Mouse (Mus musculus) limb, embryonic 11.5 days (tissue): ENCODE data around the gene Arhgef16. TPM values are rescaled to one million over a fixed set of nuclear protein-coding genes. Genes with fewer than 3 reads are reported as not detected.

Source experiments
- ATAC-seq: fragments of 200-750 bp; cut with Nextera tagmentation; 2 replicates; pipeline ENCODE4 v1.8.0; 2017; ENCODE audit warnings: low read depth; ENCODE audit not compliant: insufficient number of reproducible peaks, low FRiP score, low TSS enrichment
- DNase-seq: peaks from one replicate; pipeline ENCODE4 v3.0.0-alpha.2; 2015; ENCODE audit warnings: low spot score
- H3K27ac ChIP-seq: fragments of 300-500 bp; sonication (generic); replicated peaks from 2 replicates; pipeline ENCODE4 v1.5.1; 2014; ENCODE audit warnings: low read depth, mild to moderate bottlenecking, low read length
- H3K27me3 ChIP-seq: fragments of 300-500 bp; sonication (generic); 2 replicates; pipeline ENCODE4 v1.6.1; 2014; ENCODE audit warnings: mild to moderate bottlenecking, low read length, mixed read lengths; ENCODE audit not compliant: control insufficient read depth, insufficient read depth
- H3K36me3 ChIP-seq: fragments of 300-500 bp; sonication (generic); 2 replicates; pipeline ENCODE4 v1.6.1; 2014; ENCODE audit warnings: mild to moderate bottlenecking, low read length, moderate library complexity, mixed read lengths; ENCODE audit not compliant: control insufficient read depth, insufficient read depth
- H3K4me1 ChIP-seq: fragments of 300-500 bp; sonication (generic); 2 replicates; pipeline ENCODE4 v1.6.1; 2014; ENCODE audit warnings: low read length, mixed read lengths; ENCODE audit not compliant: control insufficient read depth, insufficient read depth
- H3K4me2 ChIP-seq: fragments of 300-500 bp; sonication (generic); 2 replicates; pipeline ENCODE4 v1.6.1; 2014; ENCODE audit warnings: low read depth, mild to moderate bottlenecking, moderate library complexity; ENCODE audit not compliant: severe bottlenecking
- H3K4me3 ChIP-seq: fragments of 300-500 bp; sonication (generic); 2 replicates; pipeline ENCODE4 v1.5.1; 2014; ENCODE audit warnings: low read depth, low read length
- H3K9ac ChIP-seq: fragments of 300-500 bp; sonication (generic); 2 replicates; pipeline ENCODE4 v1.6.1; 2014; ENCODE audit warnings: mild to moderate bottlenecking, low read length
- H3K9me3 ChIP-seq: fragments of 300-500 bp; sonication (generic); 2 replicates; pipeline ENCODE4 v1.6.1; 2016; ENCODE audit warnings: low read length; ENCODE audit not compliant: control insufficient read depth
- WGBS: fragments of 180-500 bp; shearing (Covaris S2); extraction: QIAGEN DNeasy Blood & Tissue Kit; methylation state at CpG from one replicate; pipeline ENCODE4 v1.1.7; 2014; 5-methylcytosine and 5-hydroxymethylcytosine counted together
- polyA plus RNA-seq: library from polyadenylated mRNA; unstranded; fragments of >200 nt; fragmentation: Nextera tagmentation; extraction: Ambion mirVana; gene quantifications from 2 replicates; pipeline ENCODE4 v1.2.1, GENCODE M21; 2014

Arhgef16 gene
- polyA plus RNA-seq, 1 experiment from 2014 or later, result 4.2 TPM

GRCm38 (mm10) chr4:154309131-154309530, 7.7 kb upstream of the Arhgef16 start:
- 86% methylated on average over 2 of the region's 2 CpGs for WGBS
- no peak for DNase-seq
- no peaks in the 10 kb centered on the region for H3K27me3 ChIP-seq
- no peak overlapping the region for H3K4me3 ChIP-seq
- H3K9ac ChIP-seq, result no peak overlapping the region
- no peak overlapping the region for H3K4me2 ChIP-seq
- H3K9me3 ChIP-seq, result no peaks in the 10 kb centered on the region
- no peak for ATAC-seq
- no peaks in the 10 kb centered on the region for H3K36me3 ChIP-seq
- H3K4me1 ChIP-seq, result no peaks in the 10 kb centered on the region
- no peak overlapping the region for H3K27ac ChIP-seq

DNA sequence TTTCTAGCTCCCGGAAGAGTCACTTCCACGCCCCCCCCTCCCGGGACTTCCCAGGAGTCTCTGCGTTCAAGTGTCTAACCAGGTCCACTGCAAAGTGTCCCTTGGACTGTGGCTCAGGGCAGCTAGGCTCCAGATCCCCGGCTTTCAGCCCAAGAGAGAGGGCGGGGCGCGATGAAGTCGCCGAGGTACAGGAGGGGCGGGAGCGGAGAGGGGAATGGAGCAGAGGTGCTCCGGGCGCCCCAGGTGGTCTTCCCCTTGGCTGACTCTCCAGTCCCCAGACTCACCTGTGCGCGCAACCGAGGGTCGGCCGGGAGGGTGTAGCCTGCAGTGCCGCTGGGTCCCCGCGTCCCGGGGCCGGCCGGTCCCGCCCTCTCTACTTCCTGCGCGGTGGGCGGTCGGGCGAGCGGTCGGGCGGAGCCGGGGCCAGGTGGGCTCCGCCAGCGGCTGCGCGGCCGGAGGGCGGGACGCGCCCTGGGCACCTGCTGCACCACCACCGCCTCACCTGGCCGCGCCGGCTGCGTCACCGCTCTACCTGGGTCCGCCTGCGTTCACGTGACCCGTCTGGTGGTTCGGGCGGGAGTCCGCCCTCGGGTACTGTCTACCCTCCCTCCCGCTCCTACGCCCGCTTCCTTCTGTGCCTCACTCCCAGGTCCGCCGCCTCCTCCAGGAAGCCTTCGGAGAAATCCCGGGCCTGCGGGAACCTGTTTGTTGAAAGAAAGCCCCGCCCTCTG, 1.8 kb downstream of the Arhgef16 start:
- peak; percentile 60 for DNase-seq
- peak overlapping the region; percentile 49 for H3K4me3 ChIP-seq
- H3K9me3 ChIP-seq, result no peaks in the 10 kb centered on the region
- under 1% methylated on average over 63 of the region's 66 CpGs for WGBS
- H3K4me1 ChIP-seq, result peaks cover 17% of the 10 kb centered on the region
- H3K36me3 ChIP-seq, result no peaks in the 10 kb centered on the region
- peak; percentile 38; the same call in 1 of the 2 replicates for ATAC-seq
- H3K27me3 ChIP-seq, result peaks cover 18% of the 10 kb centered on the region
- peak overlapping the region; percentile 96 for H3K4me2 ChIP-seq
- no peak overlapping the region for H3K27ac ChIP-seq
- H3K9ac ChIP-seq, result peak overlapping the region; percentile 30; the same call in 1 of the 2 replicates

GRCm38 (mm10) chr4:154297761-154298160, 3.7 kb downstream of the Arhgef16 start:
- DNase-seq, result no peak
- H3K9ac ChIP-seq, result no peak overlapping the region
- H3K27ac ChIP-seq, result no peak overlapping the region
- no peak overlapping the region for H3K4me2 ChIP-seq
- no peak overlapping the region for H3K4me3 ChIP-seq
- WGBS, result 33% methylated on average over 9 of the region's 9 CpGs
- peaks cover 18% of the 10 kb centered on the region for H3K27me3 ChIP-seq
- no peaks in the 10 kb centered on the region for H3K36me3 ChIP-seq
- peaks cover 29% of the 10 kb centered on the region for H3K4me1 ChIP-seq
- no peak for ATAC-seq
- H3K9me3 ChIP-seq, result no peaks in the 10 kb centered on the region

DNA sequence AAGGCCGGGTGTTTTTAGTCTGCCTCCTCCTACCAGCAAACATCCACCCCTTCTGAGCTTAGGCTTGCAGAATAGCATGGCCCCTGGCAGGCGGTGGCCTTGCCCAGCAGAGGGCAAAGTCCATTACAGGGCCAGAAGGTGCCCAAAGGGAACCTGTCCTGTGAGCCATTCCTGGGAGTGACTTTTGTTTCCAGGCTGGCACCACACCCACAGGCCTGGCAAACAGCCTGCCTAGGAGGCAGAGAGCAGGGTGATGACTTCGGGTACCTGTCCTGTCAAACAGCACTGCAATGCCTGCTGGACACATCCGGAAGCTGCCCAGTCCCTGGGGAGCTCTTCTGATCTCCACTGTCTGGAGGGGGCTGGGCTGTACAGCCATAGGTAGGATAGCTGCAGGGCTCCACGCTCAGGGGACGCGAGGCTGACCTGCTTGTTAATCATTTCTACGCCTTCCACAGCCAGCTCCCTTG, 7.2 kb downstream of the Arhgef16 start:
- no peak overlapping the region for H3K9ac ChIP-seq
- H3K4me3 ChIP-seq, result no peak overlapping the region
- WGBS, result 13% methylated on average over 8 of the region's 8 CpGs
- H3K4me2 ChIP-seq, result no peak overlapping the region
- ATAC-seq (no peak), DNase-seq (no peak)
- H3K27me3 ChIP-seq, result peaks cover 3% of the 10 kb centered on the region; the same call in 1 of the 2 replicates
- H3K9me3 ChIP-seq, result no peaks in the 10 kb centered on the region
- H3K4me1 ChIP-seq, result peaks cover 24% of the 10 kb centered on the region
- H3K27ac ChIP-seq, result no peak overlapping the region
- H3K36me3 ChIP-seq, result no peaks in the 10 kb centered on the region

DNA sequence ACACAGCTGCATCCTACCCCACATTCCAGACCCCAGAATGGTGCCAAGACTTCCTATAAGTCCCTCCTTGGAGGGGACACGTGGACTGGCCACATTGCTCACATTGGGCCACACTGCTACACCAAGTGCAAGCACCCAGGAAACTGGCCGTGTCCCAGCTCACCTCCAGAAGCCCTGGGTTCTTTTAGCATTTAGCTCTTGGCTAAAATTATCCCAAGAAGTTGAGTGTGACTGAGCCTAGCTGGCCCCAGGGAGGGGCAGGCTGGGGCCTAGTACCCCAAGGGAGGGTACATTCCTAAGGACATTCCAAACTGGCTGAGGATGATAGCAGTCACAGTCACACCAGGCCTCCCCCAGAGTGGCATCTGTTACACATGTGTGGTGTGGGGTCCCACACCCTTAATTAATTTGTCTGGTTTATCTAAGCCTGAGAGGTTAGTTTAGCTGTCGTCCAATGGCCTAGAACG, 7.7 kb downstream of the Arhgef16 start:
- DNase-seq (no peak), ATAC-seq (no peak)
- WGBS, result 43% methylated on average over 4 of the region's 4 CpGs
- H3K9me3 ChIP-seq, result no peaks in the 10 kb centered on the region
- H3K4me1 ChIP-seq, result peaks cover 24% of the 10 kb centered on the region
- no peak overlapping the region for H3K4me2 ChIP-seq
- H3K36me3 ChIP-seq, result no peaks in the 10 kb centered on the region
- no peak overlapping the region for H3K27ac ChIP-seq
- no peak overlapping the region for H3K4me3 ChIP-seq
- no peak overlapping the region; the same call in 1 of the 2 replicates for H3K9ac ChIP-seq
- H3K27me3 ChIP-seq, result 0 out of 2 replicates have a peak, but pooled peaks cover 3% of the 10 kb centered on the region

- no peak overlapping the region for H3K9ac ChIP-seq
- H3K36me3 ChIP-seq, result no peaks in the 10 kb centered on the region
- H3K4me3 ChIP-seq, result no peak overlapping the region
- DNase-seq (no peak), ATAC-seq (no peak)
- no peak overlapping the region for H3K4me2 ChIP-seq
- WGBS, result 75% methylated on average over 7 of the region's 7 CpGs
- no peak overlapping the region for H3K27ac ChIP-seq
- H3K9me3 ChIP-seq, result no peaks in the 10 kb centered on the region
- H3K4me1 ChIP-seq, result 0 out of 2 replicates have a peak, but pooled peaks cover 4% of the 10 kb centered on the region
- no peaks in the 10 kb centered on the region for H3K27me3 ChIP-seq
Observed at GRCm38 (mm10) chr4:154283671-154284070, 17.8 kb downstream of the Arhgef16 start.

GRCm38 (mm10) chr4:154279481-154279880, 22.0 kb downstream of the Arhgef16 start:
- Histone ChIP-seq H3K4me2 (no peak overlapping the region), H3K27me3 (no peaks in the 10 kb centered on the region), H3K27ac (no peak overlapping the region), H3K9me3 (no peaks in the 10 kb centered on the region), H3K4me1 (0 out of 2 replicates have a peak, but pooled peaks cover 4% of the 10 kb centered on the region), H3K9ac (no peak overlapping the region), H3K36me3 (no peaks in the 10 kb centered on the region), H3K4me3 (no peak overlapping the region)
- WGBS, result 83% methylated on average over 9 of the region's 9 CpGs
- no peak for DNase-seq
- no peak for ATAC-seq

DNA sequence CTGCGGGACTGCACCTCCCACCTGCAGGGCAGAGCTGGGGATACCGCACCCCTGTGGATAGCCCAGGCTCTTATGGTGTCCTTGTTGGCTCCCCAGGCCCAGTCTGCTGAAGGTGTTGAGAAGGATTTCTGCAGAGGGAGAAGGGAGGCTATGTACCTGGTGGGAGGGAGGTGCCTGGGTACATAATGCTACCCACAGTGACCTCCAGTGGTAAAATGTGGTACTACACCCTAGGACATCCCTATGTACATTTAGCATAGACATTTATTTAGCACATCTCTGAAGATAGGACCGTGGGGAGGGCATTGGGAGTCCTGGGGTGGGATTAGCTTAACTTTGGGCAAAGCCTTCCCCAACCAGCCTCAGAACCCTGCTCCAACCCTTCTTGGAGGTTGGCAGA, 28.5 kb downstream of the Arhgef16 start:
- no peak for ATAC-seq
- Histone ChIP-seq H3K9ac (no peak overlapping the region), H3K4me1 (no peaks in the 10 kb centered on the region), H3K9me3 (no peaks in the 10 kb centered on the region), H3K27ac (no peak overlapping the region), H3K36me3 (no peaks in the 10 kb centered on the region), H3K4me3 (no peak overlapping the region), H3K4me2 (no peak overlapping the region), H3K27me3 (no peaks in the 10 kb centered on the region)
- peak; percentile 76 for DNase-seq
- 42% methylated on average over 3 of the region's 3 CpGs for WGBS
